Mouse (Mus musculus): ENCODE measurements around the gene Selenow.

- TF ChIP-seq CTCF (IDR thresholded peaks at IDR 0.05) (peak; percentile 96), EP300 (IDR thresholded peaks at IDR 0.05) (no peak)
Observed at GRCm38 (mm10) chr7:15967312-15967711, 45.1 kb upstream of the Selenow start, which contains the start of gene Ehd2.

Measured in lung, postnatal 0 days (tissue).